Mouse (Mus musculus) spleen, postnatal 36 days (tissue): ENCODE measurements around the gene Senp3.
A peak's percentile ranks its signal among the peaks of the same experiment; 100 is the strongest.
"Not testable (repeated sequence)": the region's sequence is repeated elsewhere in the genome, so short reads cannot be mapped to it uniquely, and the experiment has no call there.

ENCODE experiments used
- DNase-seq, 2 experiments: peaks; one replicate each; pipeline ENCODE4 v3.0.0; 2022; ENCODE audit warnings: low spot score in 2 of 2, mixed read lengths in 1 of 2

Gene Senp3

DNA sequence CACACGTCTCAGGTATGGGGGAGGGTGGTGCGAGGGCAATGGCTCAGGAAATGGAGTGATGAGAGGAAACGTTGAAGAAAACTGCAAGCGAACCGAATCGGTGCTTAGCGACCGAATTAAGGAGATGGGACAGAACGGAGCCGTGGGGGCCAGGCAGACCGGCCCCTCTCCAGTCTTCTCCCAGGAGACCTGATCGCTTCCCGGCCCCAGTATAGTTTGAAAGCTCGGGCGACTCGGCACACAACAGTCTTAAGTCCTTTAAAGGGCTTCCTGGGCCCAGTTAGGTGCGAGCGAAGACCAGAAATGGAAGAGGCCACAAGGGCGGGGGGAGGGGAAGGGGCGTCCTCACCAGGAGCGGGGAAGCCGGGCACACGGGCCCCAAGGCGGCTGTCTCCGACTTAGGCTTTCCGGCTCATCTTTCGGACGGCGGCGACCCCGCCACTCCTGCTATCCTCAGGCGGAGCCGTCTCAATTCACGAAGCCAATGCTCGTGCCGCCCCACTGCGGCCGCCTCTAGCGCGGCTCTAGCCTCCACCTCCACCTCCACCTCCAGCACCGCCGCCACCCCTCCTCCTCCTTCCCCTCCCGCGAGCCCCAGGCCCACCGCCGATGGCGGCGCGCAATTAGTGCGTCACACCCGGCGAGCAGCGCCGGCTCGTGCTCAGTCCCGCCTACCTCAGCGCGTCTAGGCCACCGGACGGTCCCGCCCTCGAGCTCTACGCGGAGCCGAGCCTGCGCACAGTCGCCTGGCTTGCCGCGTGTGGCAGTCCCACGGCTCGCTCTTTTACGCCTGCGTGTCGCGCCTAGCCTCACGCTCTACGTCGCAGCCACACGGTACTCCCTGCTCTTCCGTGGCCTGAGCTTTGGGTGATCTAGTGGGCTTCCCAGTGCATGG is at the start of gene Senp3:
Gene Senp3 (minus strand): TSS at position 771 of the 895 bp plus-strand sequence.
- peak; percentile 96 to 97 for DNase-seq

DNA sequence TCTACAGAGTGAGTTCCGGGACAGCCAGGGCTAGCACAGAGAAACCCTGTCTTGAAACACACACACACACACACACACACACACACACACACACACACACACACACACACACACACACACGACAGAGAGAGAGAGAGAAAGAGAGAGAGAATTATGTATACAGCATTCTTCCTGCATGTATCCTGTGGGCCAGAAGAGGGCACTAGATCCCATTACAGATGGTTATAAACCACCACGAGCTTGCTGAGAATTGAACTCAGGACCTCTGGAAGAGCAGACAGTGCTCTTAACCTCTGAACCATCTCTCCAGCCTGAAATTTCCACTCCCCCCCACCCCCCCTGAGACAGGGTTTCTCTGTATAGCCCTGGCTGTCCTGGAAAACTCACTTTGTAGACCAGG is 49.5 kb upstream of the Senp3 start:
- not testable (repeated sequence) for DNase-seq

DNA sequence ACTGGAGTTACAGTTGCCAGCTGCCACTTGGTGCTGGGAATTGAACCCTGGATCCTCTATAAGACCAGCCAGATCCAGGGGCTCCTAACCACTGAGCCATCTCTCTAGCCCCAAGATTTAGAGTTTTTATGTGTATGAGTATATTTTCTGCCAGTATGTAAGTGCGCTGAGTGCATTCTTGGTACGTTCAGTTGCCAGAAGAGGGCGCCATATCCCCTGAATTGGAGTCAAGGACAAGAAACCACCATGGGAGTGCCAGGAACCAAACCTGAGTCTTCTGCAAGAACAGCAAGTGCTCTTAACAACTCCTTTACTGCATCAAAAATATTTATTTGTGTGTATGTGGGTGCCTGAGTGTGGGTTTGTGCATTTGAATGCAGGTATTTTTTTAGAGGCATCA is 47.2 kb upstream of the Senp3 start:
- DNase-seq: peak; percentile 47 to 58

- peak in 1 of 2 experiments; percentile 27 for DNase-seq
Observed at GRCm38 (mm10) chr11:69725951-69726350, 44.1 kb upstream of the Senp3 start.

DNA sequence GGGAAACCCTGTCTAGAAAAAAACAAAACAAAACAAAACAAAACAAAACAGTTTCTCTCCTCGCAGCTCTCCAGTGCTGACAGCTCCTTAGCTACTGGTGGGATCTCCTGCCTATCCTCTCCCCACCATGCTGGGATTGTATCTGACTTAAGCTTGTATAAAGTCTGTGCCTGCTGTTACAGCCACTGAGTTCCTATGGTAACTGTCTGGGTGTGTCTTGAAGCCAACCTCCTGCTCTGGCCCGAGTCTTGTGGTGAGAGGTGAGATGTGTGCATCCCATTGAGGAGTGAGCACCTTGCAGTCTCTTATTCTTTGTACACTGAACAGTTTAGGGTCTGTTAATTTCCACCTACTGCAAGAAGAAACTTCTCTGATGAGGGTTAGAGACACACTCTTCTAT is 41.2 kb upstream of the Senp3 start:
- DNase-seq: no peak

- DNase-seq: no peak
Observed at GRCm38 (mm10) chr11:69720852-69721251, 39.0 kb upstream of the Senp3 start.

DNA sequence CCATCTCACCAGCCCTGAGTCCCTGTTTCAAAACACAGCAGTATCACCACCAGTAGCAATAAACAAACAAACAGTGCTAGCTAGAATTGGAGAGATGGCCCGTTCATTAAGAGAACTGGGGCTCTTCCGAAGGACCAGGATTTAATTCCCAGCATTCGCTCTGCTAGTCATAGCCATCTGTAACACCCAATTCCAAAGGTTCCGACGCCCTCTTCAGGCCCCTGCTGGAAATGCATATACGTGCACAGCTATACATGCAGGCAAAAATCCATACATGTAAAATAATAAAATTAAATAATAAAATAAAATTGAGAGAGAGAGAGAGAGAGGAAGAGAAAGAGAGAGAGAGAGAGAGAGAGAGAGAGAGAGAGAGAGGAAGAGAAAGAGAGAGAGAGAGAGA is 37.5 kb upstream of the Senp3 start:
- no peak for DNase-seq

- DNase-seq: peak in 1 of 2 experiments; percentile 26
Observed at GRCm38 (mm10) chr11:69718661-69719060, 36.8 kb upstream of the Senp3 start.

DNA sequence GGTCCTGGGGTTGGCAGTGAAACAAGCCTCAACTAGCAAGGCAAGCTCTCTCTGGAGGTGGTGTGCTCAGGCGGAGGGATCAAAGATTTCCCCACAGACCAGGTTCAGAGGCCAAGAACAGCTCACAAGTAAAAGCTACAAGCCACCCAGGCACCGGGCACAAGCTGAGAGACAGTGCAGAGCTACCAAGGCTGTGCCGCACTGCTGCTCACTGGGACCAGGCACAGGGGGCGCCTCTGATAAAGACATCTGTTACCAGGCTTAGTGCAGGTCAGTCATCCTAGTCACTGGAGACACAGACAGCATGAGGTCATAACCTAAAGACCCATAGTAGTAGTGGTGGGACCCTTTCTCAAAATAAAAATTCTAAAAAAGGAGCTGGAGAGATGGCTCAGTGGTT is 35.1 kb upstream of the Senp3 start:
- no peak for DNase-seq

- no peak for DNase-seq
Observed at GRCm38 (mm10) chr11:69715929-69716328, 34.0 kb upstream of the Senp3 start.

DNA sequence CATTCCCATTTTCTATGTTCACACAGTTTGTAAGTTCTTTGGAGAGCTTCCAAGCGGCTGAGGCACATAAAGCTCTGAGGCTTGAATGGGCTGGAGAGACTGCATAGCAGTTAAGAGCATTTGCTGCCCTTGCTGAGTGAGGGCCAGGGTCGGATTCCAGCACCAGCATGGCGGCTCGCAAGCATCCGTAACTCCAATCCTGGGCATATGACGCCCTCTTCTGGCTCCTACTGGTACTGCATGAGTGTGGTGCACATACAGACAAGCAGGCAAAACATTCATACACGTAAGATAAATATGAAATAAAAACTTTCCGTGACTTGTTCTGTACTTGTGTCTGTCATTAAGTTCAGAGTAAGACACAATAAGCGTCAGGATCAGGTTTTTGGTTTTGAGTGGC is 33.6 kb upstream of the Senp3 start:
- no peak for DNase-seq

DNA sequence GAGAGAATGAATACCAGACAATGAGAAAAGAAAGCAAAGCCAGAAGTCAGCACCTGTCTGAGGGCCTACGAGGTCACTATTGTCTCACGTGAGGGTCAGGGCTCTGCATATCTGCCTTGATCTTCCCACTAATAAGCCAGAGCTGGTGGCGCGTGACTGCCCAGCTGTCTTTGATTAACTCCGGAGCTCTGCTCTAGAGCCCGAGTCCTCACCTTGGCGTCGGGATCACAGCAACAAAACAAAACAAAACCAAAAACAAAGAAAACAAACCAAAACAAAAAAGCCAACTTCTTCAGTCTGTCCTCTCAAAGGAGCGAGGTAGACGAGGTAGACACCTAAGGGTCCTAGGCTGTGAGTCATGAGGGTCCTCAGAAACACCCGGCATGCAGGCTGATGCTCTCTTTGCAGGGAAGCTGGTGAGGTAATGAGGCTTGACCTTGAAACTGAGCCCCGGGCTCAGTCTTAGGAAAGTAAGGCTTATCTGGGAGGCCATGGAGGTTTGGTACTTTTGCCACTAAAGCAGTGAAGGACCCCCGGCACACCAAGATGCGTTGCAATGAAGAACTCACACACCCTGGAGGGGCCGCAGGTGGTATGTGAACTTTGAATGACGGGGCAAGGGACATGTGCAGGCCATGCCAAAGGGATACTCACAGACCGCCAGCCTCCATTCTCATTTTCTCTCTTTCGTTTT is 32.9 kb upstream of the Senp3 start:
- no peak for DNase-seq

- DNase-seq: no peak
Observed at GRCm38 (mm10) chr11:69712954-69713672, 31.2 kb upstream of the Senp3 start.

GRCm38 (mm10) chr11:69711082-69711481 is 29.2 kb upstream of the Senp3 start:
- DNase-seq: no peak

GRCm38 (mm10) chr11:69710470-69710869 is 28.6 kb upstream of the Senp3 start:
- no peak for DNase-seq

DNA sequence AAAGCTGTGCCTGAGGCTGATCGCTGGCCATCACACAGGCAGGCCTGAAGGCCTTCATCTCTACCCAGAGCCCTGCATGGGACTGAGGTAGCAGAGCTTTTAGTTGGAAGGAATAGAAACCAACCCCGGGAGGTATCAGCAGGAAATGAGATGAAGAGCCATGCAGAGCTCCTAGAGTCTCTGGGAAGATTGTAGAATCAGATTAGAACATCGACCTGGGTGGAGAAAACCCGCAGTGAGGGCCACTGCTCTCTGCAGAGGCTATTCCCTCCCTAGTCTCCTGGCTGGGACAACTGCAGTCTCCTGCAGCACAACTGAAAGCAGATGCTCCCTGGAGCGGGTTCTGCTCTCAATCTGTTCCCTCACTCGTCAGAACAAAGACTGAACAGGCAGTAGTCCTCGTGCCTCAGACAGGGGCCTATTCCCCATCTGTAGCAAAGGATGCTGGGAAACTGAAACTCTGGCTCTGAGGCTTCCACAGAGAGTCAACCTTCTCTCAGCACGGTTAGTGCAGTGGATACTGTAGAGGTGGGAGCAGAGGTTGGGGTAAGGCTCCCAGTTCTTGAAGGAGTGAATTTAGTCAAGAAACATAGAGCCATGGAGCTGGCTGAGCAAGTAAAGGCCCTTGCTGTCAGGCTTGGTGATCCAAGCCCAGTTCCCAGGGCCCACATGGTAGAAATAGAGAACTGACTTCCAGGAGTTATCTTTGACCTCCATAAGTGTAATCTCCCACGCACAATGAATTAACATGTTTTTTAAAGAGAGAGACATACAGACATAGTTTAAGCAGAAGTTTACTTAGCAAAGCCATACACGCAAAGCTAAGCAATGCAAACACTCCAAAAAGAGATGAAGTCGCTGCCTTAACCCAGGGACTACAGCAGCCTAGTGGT is 27.9 kb upstream of the Senp3 start:
- no peak for DNase-seq

DNA sequence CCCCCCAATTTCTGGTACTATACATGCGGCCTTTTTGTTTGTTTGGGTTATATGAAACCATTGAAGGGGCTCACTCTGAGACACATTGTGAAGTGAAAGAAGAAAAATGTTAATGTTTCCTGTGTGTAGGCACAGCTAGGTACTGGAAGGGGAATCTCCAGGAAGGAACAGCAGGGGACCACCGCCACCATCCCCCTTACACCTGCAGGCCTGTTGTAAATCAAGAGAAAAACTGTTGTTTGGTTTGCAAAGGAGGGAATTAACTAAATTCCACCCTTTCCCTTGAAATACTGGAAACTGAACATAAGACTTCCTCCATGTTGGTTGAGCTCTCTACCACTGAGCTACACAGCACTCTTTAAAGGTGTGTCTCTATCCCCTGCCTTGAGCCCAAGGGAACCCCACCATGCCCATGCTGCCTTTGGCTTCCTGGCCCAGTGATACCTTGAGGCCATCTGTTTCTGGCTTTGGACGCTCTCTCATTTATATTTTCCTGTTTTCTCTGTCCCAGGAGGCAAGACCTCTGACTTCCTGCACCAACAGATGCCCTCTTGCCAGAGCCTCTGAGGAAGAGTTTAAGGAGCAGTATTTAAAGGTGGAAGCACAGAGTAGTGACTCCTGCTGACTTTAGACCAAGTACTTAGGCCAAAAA is 26.9 kb upstream of the Senp3 start:
- DNase-seq: no peak

DNA sequence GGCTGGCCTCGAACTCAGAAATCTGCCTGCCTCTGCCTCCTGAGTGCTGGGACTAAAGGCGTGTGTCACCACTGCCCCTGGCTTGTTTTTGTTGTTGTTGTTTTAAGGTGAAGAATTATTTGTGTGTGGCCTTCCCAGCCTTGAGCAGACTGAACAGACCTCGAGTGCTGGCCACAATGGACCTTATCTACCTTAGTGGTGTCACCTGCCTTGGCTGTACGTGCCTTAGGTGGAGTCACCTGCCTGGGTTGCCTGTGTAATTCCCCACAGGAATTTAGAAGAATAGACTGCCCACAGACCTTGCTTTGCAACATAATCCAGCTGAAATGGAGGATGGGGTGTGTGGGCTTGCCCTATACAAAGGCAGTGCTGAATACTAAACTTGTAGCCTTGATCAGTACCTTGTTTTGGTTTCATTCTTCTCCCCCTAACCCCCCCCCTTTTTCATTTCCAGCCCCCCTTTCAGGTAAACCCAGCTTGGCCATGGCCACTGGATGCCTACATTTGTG is 26.0 kb upstream of the Senp3 start:
- no peak for DNase-seq

- no peak for DNase-seq
Observed at GRCm38 (mm10) chr11:69707480-69707847, 25.6 kb upstream of the Senp3 start.

DNA sequence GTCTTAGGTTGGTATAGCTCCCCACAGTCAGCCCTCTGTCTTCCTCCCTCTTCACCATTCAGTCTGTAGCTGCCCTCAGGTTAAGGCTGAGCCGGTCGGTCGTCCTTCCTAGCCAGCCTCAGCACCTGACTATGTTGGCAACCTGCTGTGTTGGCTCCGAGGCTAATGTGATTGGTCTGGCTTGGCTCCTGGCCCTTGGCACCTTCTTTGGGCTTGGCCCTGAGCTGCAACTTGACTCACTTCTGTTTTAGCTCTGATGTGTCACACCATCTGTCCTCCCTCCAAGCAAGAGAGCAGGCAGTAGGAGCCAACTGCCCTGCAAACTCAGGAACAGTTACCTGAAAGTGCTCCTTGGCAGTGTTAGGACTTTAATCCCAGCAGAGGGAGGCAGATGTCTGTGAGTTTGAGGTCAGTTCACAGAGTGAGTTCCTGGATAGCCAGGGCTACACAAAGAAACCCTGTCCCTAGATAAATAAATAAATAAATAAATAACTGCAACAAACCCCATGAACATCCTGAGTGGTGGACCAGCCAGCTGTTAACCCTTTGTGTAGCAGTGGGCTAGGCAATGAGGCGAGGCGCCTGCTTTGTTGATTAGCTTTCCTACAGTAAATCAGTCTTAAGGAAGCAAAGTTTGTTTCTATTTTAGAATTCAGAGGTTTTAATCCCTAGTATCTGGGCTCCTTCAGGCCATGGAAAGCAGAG is 25.0 kb upstream of the Senp3 start:
- no peak for DNase-seq
